Mouse (Mus musculus): ENCODE data around the gene Rb1.

GRCm38 (mm10) chr14:73292434-73292833 lies 33.2 kb downstream of the Rb1 start:
- no peak for TF ChIP-seq CTCF (IDR thresholded peaks at IDR 0.05; ENCODE audit: extremely low read depth, insufficient read length, insufficient replicate concordance, low read depth, low read length)
- no peak for TF ChIP-seq POLR2A (IDR thresholded peaks at IDR 0.05; ENCODE audit: low read depth, low read length)
